Mouse (Mus musculus): ENCODE measurements at regions not wholly inside any gene's neighbourhood (a gene's known extent, or its start where the extent isn't known, plus 50 kb on each side); places are given as distances from the start of the nearest gene placed in this dataset.

DNA sequence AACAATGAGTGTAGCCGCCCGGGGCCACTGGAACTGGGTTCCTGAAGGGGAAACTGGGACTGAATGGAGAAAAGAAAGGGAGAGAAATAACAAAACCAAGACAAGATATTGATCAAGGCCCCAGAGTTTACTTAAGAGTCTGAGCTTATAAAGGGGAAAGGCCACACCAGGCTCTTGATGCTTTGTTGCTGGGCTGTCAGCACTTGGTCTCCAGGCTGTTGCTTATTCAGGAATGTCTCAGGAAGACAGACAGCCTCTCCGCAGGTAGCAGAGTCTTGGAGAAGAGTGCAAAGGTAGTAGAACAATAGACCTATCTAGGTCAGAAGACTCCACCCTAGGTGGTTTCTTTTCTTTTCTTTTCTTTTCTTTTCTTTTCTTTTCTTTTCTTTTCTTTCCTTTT is 263.4 kb downstream of the Col12a1 start:
- Histone ChIP-seq H3K27me3 (ENCODE audit: insufficient read depth, low read length) (no peaks in the 10 kb centered on the region), H3K4me2 (replicated peaks; ENCODE audit: low read depth, low read length) (no peak overlapping the region), H3K4me3 (ENCODE audit: low read length) (no peak overlapping the region), H3K9ac (replicated peaks; ENCODE audit: low read length) (no peak overlapping the region), H3K36me3 (ENCODE audit: insufficient read depth, low read length) (no peaks in the 10 kb centered on the region), H3K4me1 (ENCODE audit: insufficient read depth, low read length) (no peaks in the 10 kb centered on the region), H3K27ac (ENCODE audit: low read length) (no peak overlapping the region), H3K9me3 (ENCODE audit: low read length) (no peaks in the 10 kb centered on the region)
- 84% methylated on average over 3 of the region's 3 CpGs for WGBS
- ATAC-seq (ENCODE audit: low FRiP score, low TSS enrichment): no peak

GRCm38 (mm10) chr9:79479118-79479517 is 239.5 kb downstream of the Col12a1 start:
- H3K4me2 ChIP-seq (replicated peaks; ENCODE audit: low read depth, low read length): no peak overlapping the region
- no peak overlapping the region for H3K27ac ChIP-seq (ENCODE audit: low read length)
- H3K4me1 ChIP-seq (ENCODE audit: insufficient read depth, low read length): no peaks in the 10 kb centered on the region
- H3K36me3 ChIP-seq (ENCODE audit: insufficient read depth, low read length): no peaks in the 10 kb centered on the region
- WGBS: 38% methylated on average over 1 of the region's 1 CpGs
- no peaks in the 10 kb centered on the region for H3K27me3 ChIP-seq (ENCODE audit: insufficient read depth, low read length)
- no peak overlapping the region for H3K9ac ChIP-seq (replicated peaks; ENCODE audit: low read length)
- ATAC-seq (ENCODE audit: low FRiP score, low TSS enrichment): no peak
- H3K9me3 ChIP-seq (ENCODE audit: low read length): no peaks in the 10 kb centered on the region
- H3K4me3 ChIP-seq (ENCODE audit: low read length): no peak overlapping the region

DNA sequence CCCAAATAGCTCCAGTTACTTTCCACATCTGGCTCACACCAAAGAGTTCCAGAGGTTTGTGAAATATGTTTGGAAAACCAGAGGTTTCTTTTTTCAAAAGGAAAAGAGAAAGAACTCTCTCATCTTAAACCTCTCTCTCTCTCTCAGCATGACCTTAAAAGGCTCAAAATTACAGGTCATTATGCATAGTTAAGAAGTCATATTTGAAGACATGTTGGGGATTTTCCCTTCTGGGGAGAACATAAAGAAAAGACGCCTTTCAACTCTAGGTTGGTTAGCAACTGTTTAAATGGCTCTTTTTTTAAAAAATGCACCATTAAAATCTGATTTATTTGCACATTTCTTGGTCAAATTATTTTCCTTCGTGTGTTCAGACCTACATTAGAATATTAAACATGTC is 218.4 kb downstream of the Col12a1 start:
- H3K4me2 ChIP-seq (replicated peaks; ENCODE audit: low read depth, low read length): no peak overlapping the region
- no peak overlapping the region for H3K4me3 ChIP-seq (ENCODE audit: low read length)
- ATAC-seq (ENCODE audit: low FRiP score, low TSS enrichment): no peak
- no peak overlapping the region for H3K27ac ChIP-seq (ENCODE audit: low read length)
- no peaks in the 10 kb centered on the region for H3K9me3 ChIP-seq (ENCODE audit: low read length)
- H3K9ac ChIP-seq (replicated peaks; ENCODE audit: low read length): no peak overlapping the region
- no peaks in the 10 kb centered on the region for H3K27me3 ChIP-seq (ENCODE audit: insufficient read depth, low read length)
- no peaks in the 10 kb centered on the region for H3K36me3 ChIP-seq (ENCODE audit: insufficient read depth, low read length)
- no peaks in the 10 kb centered on the region for H3K4me1 ChIP-seq (ENCODE audit: insufficient read depth, low read length)
- WGBS: 65% methylated on average over 2 of the region's 2 CpGs

GRCm38 (mm10) chr9:79502034-79502433 is 216.6 kb downstream of the Col12a1 start:
- no peaks in the 10 kb centered on the region for H3K27me3 ChIP-seq (ENCODE audit: insufficient read depth, low read length)
- no peak for ATAC-seq (ENCODE audit: low FRiP score, low TSS enrichment)
- H3K4me2 ChIP-seq (replicated peaks; ENCODE audit: low read depth, low read length): no peak overlapping the region
- no peaks in the 10 kb centered on the region for H3K36me3 ChIP-seq (ENCODE audit: insufficient read depth, low read length)
- H3K4me1 ChIP-seq (ENCODE audit: insufficient read depth, low read length): no peaks in the 10 kb centered on the region
- H3K9ac ChIP-seq (replicated peaks; ENCODE audit: low read length): no peak overlapping the region
- no peak overlapping the region for H3K4me3 ChIP-seq (ENCODE audit: low read length)
- H3K9me3 ChIP-seq (ENCODE audit: low read length): no peaks in the 10 kb centered on the region
- no peak overlapping the region for H3K27ac ChIP-seq (ENCODE audit: low read length)

GRCm38 (mm10) chr9:79516384-79516783 is 202.2 kb downstream of the Col12a1 start:
- H3K9ac ChIP-seq (replicated peaks; ENCODE audit: low read length): no peak overlapping the region
- no peaks in the 10 kb centered on the region for H3K4me1 ChIP-seq (ENCODE audit: insufficient read depth, low read length)
- H3K27me3 ChIP-seq (ENCODE audit: insufficient read depth, low read length): no peaks in the 10 kb centered on the region
- H3K27ac ChIP-seq (ENCODE audit: low read length): no peak overlapping the region
- no peaks in the 10 kb centered on the region for H3K9me3 ChIP-seq (ENCODE audit: low read length)
- H3K4me2 ChIP-seq (replicated peaks; ENCODE audit: low read depth, low read length): no peak overlapping the region
- no peak for ATAC-seq (ENCODE audit: low FRiP score, low TSS enrichment)
- 51% methylated on average over 7 of the region's 7 CpGs for WGBS
- no peak overlapping the region for H3K4me3 ChIP-seq (ENCODE audit: low read length)
- no peaks in the 10 kb centered on the region for H3K36me3 ChIP-seq (ENCODE audit: insufficient read depth, low read length)

GRCm38 (mm10) chr9:79517461-79517860 is 201.2 kb downstream of the Col12a1 start:
- H3K36me3 ChIP-seq (ENCODE audit: insufficient read depth, low read length): no peaks in the 10 kb centered on the region
- 86% methylated on average over 5 of the region's 5 CpGs for WGBS
- H3K4me2 ChIP-seq (replicated peaks; ENCODE audit: low read depth, low read length): no peak overlapping the region
- no peaks in the 10 kb centered on the region for H3K27me3 ChIP-seq (ENCODE audit: insufficient read depth, low read length)
- no peak overlapping the region for H3K27ac ChIP-seq (ENCODE audit: low read length)
- ATAC-seq (ENCODE audit: low FRiP score, low TSS enrichment): no peak
- H3K9me3 ChIP-seq (ENCODE audit: low read length): no peaks in the 10 kb centered on the region
- H3K4me3 ChIP-seq (ENCODE audit: low read length): no peak overlapping the region
- no peak overlapping the region for H3K9ac ChIP-seq (replicated peaks; ENCODE audit: low read length)
- H3K4me1 ChIP-seq (ENCODE audit: insufficient read depth, low read length): no peaks in the 10 kb centered on the region

DNA sequence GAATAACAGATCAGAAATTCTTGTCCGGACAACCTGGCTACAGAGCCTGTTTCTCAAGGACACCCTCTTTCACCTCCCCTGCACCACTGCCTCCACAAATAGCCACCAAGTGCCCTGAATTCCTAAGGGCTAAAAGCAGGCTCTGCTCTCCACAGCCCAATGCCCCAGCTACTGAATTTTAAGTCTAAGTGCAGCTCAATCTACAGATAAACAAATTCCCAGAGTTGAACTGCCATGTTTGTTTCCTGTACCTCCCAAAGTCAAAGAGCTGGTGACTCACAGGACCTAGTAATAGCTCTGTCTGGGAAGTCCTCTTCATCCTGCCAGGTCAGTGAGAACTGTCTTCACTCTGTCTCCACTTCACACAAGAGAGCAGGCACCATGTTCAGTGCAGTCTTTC is 200.0 kb downstream of the Col12a1 start:
- no peaks in the 10 kb centered on the region for H3K4me1 ChIP-seq (ENCODE audit: insufficient read depth, low read length)
- H3K9ac ChIP-seq (replicated peaks; ENCODE audit: low read length): no peak overlapping the region
- WGBS: 57% methylated on average over 1 of the region's 1 CpGs
- no peaks in the 10 kb centered on the region for H3K9me3 ChIP-seq (ENCODE audit: low read length)
- no peaks in the 10 kb centered on the region for H3K36me3 ChIP-seq (ENCODE audit: insufficient read depth, low read length)
- no peaks in the 10 kb centered on the region for H3K27me3 ChIP-seq (ENCODE audit: insufficient read depth, low read length)
- ATAC-seq (ENCODE audit: low FRiP score, low TSS enrichment): peak; percentile 51; the same call in 1 of the 2 replicates
- no peak overlapping the region for H3K27ac ChIP-seq (ENCODE audit: low read length)
- no peak overlapping the region for H3K4me3 ChIP-seq (ENCODE audit: low read length)
- H3K4me2 ChIP-seq (replicated peaks; ENCODE audit: low read depth, low read length): no peak overlapping the region

GRCm38 (mm10) chr9:79520498-79520897 is 198.1 kb downstream of the Col12a1 start:
- H3K9ac ChIP-seq (replicated peaks; ENCODE audit: low read length): no peak overlapping the region
- no peak for ATAC-seq (ENCODE audit: low FRiP score, low TSS enrichment)
- no peaks in the 10 kb centered on the region for H3K4me1 ChIP-seq (ENCODE audit: insufficient read depth, low read length)
- 90% methylated on average over 2 of the region's 2 CpGs for whole genome bisulfite sequencing
- no peaks in the 10 kb centered on the region for H3K36me3 ChIP-seq (ENCODE audit: insufficient read depth, low read length)
- H3K27ac ChIP-seq (ENCODE audit: low read length): no peak overlapping the region
- H3K27me3 ChIP-seq (ENCODE audit: insufficient read depth, low read length): no peaks in the 10 kb centered on the region
- no peaks in the 10 kb centered on the region for H3K9me3 ChIP-seq (ENCODE audit: low read length)
- H3K4me2 ChIP-seq (replicated peaks; ENCODE audit: low read depth, low read length): no peak overlapping the region
- H3K4me3 ChIP-seq (ENCODE audit: low read length): no peak overlapping the region

DNA sequence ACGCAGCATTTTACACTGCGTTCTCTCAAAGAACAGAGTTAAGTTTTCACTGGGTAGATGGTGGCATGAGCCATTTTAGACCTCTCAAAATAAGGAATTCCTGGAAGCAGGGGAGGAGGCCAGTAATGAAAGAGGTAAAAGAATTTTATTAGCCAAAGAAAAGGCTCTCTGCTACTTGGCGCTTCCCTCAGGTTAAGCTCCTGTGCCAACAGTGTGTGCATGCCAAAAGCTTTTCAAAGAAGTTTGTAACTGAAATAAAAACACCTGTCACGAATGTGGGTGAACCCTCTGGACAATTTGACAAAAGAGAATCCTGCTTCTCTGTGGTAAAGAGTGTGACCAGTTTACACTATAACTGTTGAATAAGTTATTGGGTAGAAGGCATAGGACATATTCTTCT is 195.6 kb downstream of the Col12a1 start:
- WGBS: 95% methylated on average over 4 of the region's 4 CpGs
- Histone ChIP-seq H3K9ac (replicated peaks; ENCODE audit: low read length) (no peak overlapping the region), H3K4me3 (ENCODE audit: low read length) (no peak overlapping the region), H3K27ac (ENCODE audit: low read length) (no peak overlapping the region), H3K9me3 (ENCODE audit: low read length) (no peaks in the 10 kb centered on the region), H3K4me1 (ENCODE audit: insufficient read depth, low read length) (peaks cover 4% of the 10 kb centered on the region; the same call in 1 of the 2 replicates), H3K36me3 (ENCODE audit: insufficient read depth, low read length) (no peaks in the 10 kb centered on the region), H3K4me2 (replicated peaks; ENCODE audit: low read depth, low read length) (no peak overlapping the region), H3K27me3 (ENCODE audit: insufficient read depth, low read length) (no peaks in the 10 kb centered on the region)
- no peak for ATAC-seq (ENCODE audit: low FRiP score, low TSS enrichment)

GRCm38 (mm10) chr9:79525000-79525399 is 193.6 kb downstream of the Col12a1 start:
- no peak overlapping the region for H3K9ac ChIP-seq (replicated peaks; ENCODE audit: low read length)
- no peak overlapping the region for H3K4me2 ChIP-seq (replicated peaks; ENCODE audit: low read depth, low read length)
- no peak overlapping the region for H3K27ac ChIP-seq (ENCODE audit: low read length)
- ATAC-seq (ENCODE audit: low FRiP score, low TSS enrichment): no peak
- no peaks in the 10 kb centered on the region for H3K36me3 ChIP-seq (ENCODE audit: insufficient read depth, low read length)
- H3K9me3 ChIP-seq (ENCODE audit: low read length): no peaks in the 10 kb centered on the region
- H3K27me3 ChIP-seq (ENCODE audit: insufficient read depth, low read length): no peaks in the 10 kb centered on the region
- peaks cover 4% of the 10 kb centered on the region; the same call in 1 of the 2 replicates for H3K4me1 ChIP-seq (ENCODE audit: insufficient read depth, low read length)
- H3K4me3 ChIP-seq (ENCODE audit: low read length): no peak overlapping the region

DNA sequence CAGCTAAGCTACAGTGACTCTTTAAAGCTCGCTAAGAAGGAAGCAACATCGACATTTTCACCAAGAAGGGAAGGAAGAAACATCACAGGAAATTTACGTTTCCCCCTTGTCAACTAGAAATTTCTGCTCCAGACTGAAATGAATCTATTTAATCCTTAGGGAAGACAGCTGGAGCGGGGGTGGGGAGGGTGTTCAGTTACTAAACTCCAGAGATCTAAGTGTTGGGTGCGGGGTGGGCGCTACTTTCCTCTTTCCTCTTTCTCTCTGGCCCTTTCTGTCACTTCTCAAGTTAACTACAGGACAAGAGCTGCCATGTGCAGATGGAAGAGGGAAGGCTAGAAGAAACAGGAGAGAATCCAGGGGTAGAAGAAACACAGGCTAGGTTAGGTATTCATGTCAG is 192.2 kb downstream of the Col12a1 start:
- H3K9ac ChIP-seq (replicated peaks; ENCODE audit: low read length): no peak overlapping the region
- WGBS: 13% methylated on average over 6 of the region's 6 CpGs
- H3K27me3 ChIP-seq (ENCODE audit: insufficient read depth, low read length): no peaks in the 10 kb centered on the region
- H3K9me3 ChIP-seq (ENCODE audit: low read length): no peaks in the 10 kb centered on the region
- H3K27ac ChIP-seq (ENCODE audit: low read length): no peak overlapping the region
- no peak overlapping the region for H3K4me2 ChIP-seq (replicated peaks; ENCODE audit: low read depth, low read length)
- H3K4me3 ChIP-seq (ENCODE audit: low read length): no peak overlapping the region
- peaks cover 4% of the 10 kb centered on the region; the same call in 1 of the 2 replicates for H3K4me1 ChIP-seq (ENCODE audit: insufficient read depth, low read length)
- ATAC-seq (ENCODE audit: low FRiP score, low TSS enrichment): peak; percentile 54; the same call in 1 of the 2 replicates
- H3K36me3 ChIP-seq (ENCODE audit: insufficient read depth, low read length): no peaks in the 10 kb centered on the region
